Mouse (Mus musculus) large intestine, adult 2 months (tissue): Measurements from ENCODE around the gene Wdtc1. TPM values are rescaled to one million over a fixed set of nuclear protein-coding genes. Genes with fewer than 3 reads are reported as not detected.

Experiments used
- DNase-seq: peaks from one replicate; pipeline ENCODE4 v3.0.0-alpha.2; 2012; ENCODE audit warnings: low read depth, low spot score
- WGBS: fragments of 180-500 bp; shearing (Covaris S2); methylation state at CpG from one replicate; pipeline ENCODE4 v1.1.7; 2018; 5-methylcytosine and 5-hydroxymethylcytosine counted together
- polyA plus RNA-seq: library from polyadenylated mRNA; depleted of rRNA; stranded (reverse); fragments of >200 nt; gene quantifications from 2 replicates; pipeline ENCODE4 v1.2.3, GENCODE M21; 2012

The Wdtc1 gene
- polyA plus RNA-seq, 1 experiment: 41.7 TPM

GRCm38 (mm10) chr4:133292901-133293843, 60.1 kb downstream of the Wdtc1 start:
- 80% methylated on average over 24 of the region's 24 CpGs for WGBS
- DNase-seq: no peak

DNA sequence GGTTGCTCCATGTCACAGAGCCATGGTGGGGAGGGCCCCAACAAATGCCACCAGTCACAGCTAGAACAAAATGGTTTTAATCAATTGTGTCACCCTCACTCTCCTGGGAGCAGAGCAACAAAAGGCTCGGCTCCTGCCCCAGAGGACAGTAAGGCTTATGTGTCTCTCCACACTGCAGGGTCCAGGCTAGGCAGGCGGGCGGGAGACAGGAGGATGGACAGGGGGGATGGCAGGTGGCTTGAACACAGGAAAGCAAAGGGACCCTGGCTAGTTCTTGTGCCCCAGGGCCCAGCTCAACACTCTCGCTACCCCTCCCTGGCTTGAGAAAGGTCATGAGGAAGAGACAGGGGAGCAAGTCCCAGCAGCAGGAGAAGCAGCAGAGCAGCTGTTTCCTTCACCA, 60.9 kb downstream of the Wdtc1 start:
- 92% methylated on average over 4 of the region's 4 CpGs for WGBS
- DNase-seq: no peak

GRCm38 (mm10) chr4:133291255-133291654, 62.0 kb downstream of the Wdtc1 start:
- no peak for DNase-seq
- WGBS: 92% methylated on average over 1 of the region's 1 CpGs

GRCm38 (mm10) chr4:133286476-133287077, 66.7 kb downstream of the Wdtc1 start:
- DNase-seq: peak; percentile 53
- WGBS: 52% methylated on average over 4 of the region's 4 CpGs

GRCm38 (mm10) chr4:133285950-133286349, 67.3 kb downstream of the Wdtc1 start:
- 82% methylated on average over 5 of the region's 5 CpGs for WGBS
- no peak for DNase-seq

DNA sequence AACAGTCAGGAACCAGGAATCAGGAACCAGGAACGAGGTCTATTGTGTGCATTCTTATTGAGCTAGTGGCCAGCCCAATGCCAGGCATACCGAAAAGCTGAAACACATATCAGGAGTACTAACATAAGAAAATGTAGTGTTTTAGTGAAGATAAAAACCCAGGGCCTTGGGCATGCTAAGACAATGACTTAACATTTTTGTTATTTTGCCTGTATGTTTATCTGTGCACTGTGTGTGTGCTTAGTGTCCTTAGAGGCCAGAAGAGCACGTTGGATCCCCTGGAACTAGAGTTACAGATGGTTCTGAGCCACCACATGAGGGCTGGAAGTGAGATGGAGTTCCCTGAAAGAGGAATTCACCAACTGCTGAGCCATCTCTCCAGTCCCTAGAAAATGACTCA, 68.0 kb downstream of the Wdtc1 start:
- 72% methylated on average over 3 of the region's 3 CpGs for WGBS
- no peak for DNase-seq

DNA sequence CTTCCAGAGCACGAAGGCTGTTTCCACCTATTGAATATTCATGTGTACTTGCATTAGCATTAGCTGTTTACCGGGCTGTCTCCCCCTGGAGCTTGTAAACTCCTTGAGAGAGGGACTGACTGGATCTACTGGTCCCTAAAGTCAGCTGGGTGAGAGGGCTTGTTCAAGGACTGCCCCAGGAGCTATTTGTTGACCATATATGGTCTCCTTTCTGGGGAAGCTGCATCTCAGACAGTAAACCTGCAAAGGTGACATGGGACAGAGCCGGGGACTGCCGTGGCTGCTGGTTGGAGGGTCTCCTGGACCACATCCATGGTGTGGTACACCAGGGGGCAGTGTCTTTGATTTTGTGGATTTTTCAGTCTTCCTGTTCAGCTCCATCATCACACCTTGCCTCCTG, 70.6 kb downstream of the Wdtc1 start:
- no peak for DNase-seq
- 54% methylated on average over 4 of the region's 4 CpGs for WGBS

DNA sequence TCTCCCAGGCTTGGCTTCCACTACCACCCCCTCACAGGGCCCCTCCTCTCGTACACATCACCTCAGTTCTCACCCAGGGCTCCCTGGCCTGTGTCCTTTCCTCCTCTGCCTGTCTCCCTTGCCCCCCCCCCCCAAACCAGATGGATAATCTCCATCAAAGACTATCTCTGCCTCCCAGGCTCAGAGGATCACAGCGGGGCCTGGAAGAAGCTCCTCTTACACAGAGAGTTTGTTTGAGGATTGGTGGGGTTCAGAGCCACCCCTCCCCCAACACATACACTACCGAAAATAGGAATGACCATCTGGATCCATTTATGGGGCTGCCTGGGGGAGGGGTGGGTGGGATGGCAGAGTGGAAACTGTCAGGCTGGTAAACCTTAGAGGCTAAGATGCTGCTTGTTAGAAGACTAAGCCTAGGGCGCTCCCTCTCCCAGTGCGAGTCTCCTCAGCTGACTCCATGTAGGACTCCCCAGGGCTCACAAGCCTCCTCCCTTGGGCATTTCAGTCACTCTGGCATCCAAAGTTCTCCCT, 71.3 kb downstream of the Wdtc1 start:
- 46% methylated on average over 5 of the region's 5 CpGs for WGBS

DNA sequence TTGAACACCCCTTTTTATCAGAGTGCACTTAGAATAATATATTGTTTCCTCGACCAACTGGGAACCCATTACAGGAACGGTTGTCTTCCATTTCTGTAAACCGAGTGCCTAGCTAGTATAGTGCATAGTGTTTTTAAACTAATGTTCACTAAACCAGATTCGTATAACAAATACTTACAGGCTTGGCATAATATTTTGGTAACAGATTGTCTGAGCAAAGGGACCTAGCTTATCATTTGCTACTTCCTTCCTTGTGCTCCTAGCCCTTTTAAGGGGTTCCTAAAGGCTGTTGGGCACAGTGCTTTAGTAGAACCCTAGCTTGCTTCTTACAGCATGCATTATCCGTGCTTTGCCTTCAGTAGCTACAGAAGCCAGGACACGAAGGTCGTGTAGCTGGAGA, 71.8 kb downstream of the Wdtc1 start:
- 40% methylated on average over 7 of the region's 7 CpGs for WGBS
- DNase-seq: no peak

More for the DNA sequence above, 71.3 kb downstream of the Wdtc1 start:
- no peak for DNase-seq

GRCm38 (mm10) chr4:133278482-133278881, 74.8 kb downstream of the Wdtc1 start:
- 86% methylated on average over 3 of the region's 3 CpGs for WGBS
- no peak for DNase-seq

GRCm38 (mm10) chr4:133278067-133278466, 75.2 kb downstream of the Wdtc1 start:
- DNase-seq: no peak
- 28% methylated on average over 6 of the region's 6 CpGs for WGBS

- under 1% methylated on average over 73 of the region's 73 CpGs for WGBS
- DNase-seq: peak; percentile 90
Observed at GRCm38 (mm10) chr4:133277104-133278026, 75.9 kb downstream of the Wdtc1 start, which contains the start of gene Tmem222. Gene Tmem222 (minus strand): TSS chr4:133277792.

- 89% methylated on average over 9 of the region's 9 CpGs for WGBS
- DNase-seq: no peak
Observed at GRCm38 (mm10) chr4:133270929-133271328, 82.4 kb downstream of the Wdtc1 start.

- DNase-seq: no peak
- 69% methylated on average over 3 of the region's 3 CpGs for WGBS
Observed at GRCm38 (mm10) chr4:133269596-133269995, 83.7 kb downstream of the Wdtc1 start.

- 78% methylated on average over 3 of the region's 3 CpGs for WGBS
- DNase-seq: no peak
Observed at GRCm38 (mm10) chr4:133268931-133269330, 84.3 kb downstream of the Wdtc1 start.

DNA sequence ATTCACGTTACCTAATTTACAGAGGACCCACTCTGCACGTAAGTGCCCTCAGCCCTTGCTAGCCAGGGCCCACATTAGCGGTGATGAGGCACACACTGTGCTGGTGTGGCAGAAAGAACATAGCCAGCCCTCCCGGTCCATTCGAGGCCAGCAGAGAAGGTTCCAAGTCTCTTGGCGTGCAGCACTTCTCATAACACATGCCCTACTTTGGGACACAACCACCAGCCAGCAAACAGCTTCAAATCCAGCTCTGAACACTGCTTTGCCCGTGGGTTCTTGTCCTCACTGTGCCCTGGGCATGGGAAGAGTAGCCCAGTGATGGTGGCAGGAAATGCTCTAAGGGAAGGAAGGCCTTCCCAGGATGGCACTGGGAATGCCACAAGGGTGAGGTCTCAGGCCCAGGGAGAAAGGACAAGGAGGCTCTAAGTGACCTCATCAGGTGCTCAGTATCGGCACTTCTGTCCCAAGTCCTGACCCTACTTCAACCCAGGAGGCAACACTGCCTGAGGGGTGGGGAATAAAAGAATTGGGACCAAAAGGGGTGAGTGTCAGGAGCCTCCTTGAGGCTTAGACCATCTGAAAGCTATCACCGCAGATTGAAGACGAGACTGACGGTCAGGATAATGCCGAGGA, 86.9 kb downstream of the Wdtc1 start:
- no peak for DNase-seq
- 91% methylated on average over 12 of the region's 12 CpGs for WGBS

GRCm38 (mm10) chr4:133265759-133266158, 87.5 kb downstream of the Wdtc1 start:
- WGBS: 81% methylated on average over 4 of the region's 4 CpGs
- DNase-seq: no peak

- 94% methylated on average over 3 of the region's 3 CpGs for WGBS
Observed at GRCm38 (mm10) chr4:133265297-133265696, 88.0 kb downstream of the Wdtc1 start.

DNA sequence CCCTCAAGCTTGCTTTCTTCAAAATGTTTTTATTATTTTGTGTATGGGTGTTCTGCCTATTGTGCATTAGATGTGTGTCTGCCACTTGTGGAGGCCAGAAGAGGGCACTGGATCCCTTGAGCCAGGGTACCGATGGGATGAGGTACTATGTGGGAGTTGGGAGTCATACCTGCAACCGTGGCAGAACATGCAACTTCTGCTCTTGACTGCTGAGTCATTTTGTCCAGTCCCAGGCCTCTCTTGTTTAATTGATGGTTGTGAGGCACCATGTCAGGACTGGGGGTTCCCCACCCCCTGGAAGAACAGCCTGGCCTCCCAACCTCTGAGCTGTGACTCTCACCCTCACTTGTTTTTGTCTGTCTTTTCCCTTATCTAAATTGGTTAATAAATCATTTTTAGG, 88.7 kb downstream of the Wdtc1 start:
- no peak for DNase-seq
- 87% methylated on average over 2 of the region's 2 CpGs for WGBS

More at GRCm38 (mm10) chr4:133265297-133265696, 88.0 kb downstream of the Wdtc1 start:
- no peak for DNase-seq
